Mouse (Mus musculus) heart, postnatal 4 days (tissue): ENCODE measurements around the gene Zc3h6. TPM values are rescaled to one million over a fixed set of nuclear protein-coding genes. Genes with fewer than 3 reads are reported as not detected.
A peak's percentile ranks its signal among the peaks of the same experiment; 100 is the strongest.
"Not testable (repeated sequence)": the region's sequence is repeated elsewhere in the genome, so short reads cannot be mapped to it uniquely, and the experiment has no call there.

Source experiments
- DNase-seq: peaks from one replicate; pipeline ENCODE4 v3.0.0; 2021
- total RNA-seq, 2 experiments: library from RNA; stranded (reverse); gene quantifications; 2 replicates each; pipeline ENCODE4 v1.2.3; 2021

Gene Zc3h6
- 1 to 10 TPM; 3.6 to 5.1 TPM for total RNA-seq

- peak; percentile 99 for DNase-seq
Measured at GRCm38 (mm10) chr2:128966641-128967580, at the start of gene Zc3h6. Zc3h6 (plus strand) TSS chr2:128967402.

GRCm38 (mm10) chr2:128924799-128925198 lies 42.4 kb upstream of the Zc3h6 start:
- no peak for DNase-seq

DNA sequence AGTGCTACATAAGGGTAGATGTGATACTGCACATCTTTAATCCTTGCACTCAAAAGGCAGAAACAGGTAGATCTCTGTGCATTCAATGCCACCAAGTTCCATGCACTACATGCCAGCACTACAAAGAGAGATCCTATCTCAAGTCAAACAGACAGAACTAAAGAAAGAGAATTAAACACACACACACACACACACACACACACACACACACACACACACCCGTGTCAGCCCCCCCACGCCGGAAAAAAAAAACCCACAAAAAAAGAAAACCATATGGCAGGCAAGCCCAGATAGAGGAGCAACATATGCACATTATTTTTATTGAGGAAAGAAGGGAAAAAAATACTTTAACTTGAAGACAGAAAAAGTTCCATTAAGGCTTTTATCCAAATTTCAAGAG lies 38.8 kb upstream of the Zc3h6 start:
- DNase-seq, result no peak

GRCm38 (mm10) chr2:128930704-128931103 lies 36.5 kb upstream of the Zc3h6 start:
- no peak for DNase-seq

DNA sequence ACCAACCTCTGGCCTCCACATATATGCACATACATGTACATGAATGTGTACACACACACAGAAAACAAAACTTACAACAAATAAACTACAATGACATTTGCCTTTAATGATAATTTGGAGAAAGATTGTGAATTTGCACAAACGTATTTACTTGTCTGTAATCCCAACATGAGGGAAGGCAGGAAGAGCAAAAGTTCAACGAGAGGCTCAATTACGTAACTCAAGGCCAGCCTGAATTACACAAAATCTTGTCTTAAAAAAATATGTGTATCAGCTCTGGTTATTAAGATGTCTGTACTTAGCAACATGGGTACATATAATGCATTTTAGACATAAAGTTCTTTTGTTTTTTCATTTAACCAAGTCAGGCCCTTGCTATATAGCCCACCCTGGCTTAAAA lies 30.9 kb upstream of the Zc3h6 start:
- DNase-seq, result no peak

DNA sequence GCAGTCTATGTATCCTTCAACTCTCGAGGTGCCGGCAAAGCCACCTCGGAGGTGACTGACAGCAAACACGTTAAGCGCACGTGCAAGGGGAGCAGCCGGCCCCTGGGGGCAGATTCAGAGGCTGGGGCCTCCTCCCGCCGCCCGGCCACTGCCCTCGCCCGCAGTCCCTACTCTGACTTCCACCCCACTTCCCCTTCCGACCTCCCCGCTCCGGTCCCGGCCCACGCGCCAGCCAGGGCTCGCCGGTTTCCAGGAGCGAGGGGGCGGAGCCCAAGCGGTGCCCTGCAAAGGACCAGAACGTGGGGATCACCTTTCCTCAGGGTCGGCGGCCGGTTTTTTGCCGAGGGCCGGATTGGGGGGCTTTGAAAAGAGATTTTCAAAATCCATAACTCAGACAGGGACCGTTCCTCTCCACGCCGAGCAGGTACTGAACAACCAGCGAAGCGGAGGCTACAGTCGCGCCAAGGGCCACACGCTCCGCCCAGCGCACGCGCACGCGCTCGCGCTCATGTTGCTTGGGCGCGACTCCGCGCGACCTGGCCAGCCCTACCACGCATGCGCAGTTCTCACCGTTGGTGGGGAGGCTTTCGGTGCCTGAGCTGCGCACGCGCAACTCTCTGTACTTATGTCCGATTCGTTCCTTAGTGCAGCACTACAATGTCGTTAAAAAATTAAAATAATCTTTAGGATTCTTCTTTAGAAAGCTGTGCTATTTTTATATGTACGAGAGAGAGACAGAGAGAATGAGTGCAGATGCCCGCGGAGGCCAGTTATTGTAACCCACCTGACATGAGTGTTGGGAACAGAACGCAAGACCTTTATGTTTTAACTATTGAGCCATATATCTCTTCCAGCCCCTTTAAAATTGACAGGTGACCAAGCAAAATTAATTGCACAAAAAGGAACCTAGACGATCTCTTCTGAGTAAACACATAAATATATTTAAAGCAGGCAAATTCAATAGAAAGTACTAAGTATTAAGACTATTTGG lies 23.4 kb upstream of the Zc3h6 start, which contains the start of gene Zc3h8:
Gene Zc3h8, minus strand, starts transcription at position 540 of the 991 bp plus-strand sequence.
- peak; percentile 98 for DNase-seq

- DNase-seq, result peak; percentile 43
Measured at GRCm38 (mm10) chr2:128947962-128948588, 19.1 kb upstream of the Zc3h6 start.

- no peak for DNase-seq
Measured at GRCm38 (mm10) chr2:128954186-128954585, 13.0 kb upstream of the Zc3h6 start.

DNA sequence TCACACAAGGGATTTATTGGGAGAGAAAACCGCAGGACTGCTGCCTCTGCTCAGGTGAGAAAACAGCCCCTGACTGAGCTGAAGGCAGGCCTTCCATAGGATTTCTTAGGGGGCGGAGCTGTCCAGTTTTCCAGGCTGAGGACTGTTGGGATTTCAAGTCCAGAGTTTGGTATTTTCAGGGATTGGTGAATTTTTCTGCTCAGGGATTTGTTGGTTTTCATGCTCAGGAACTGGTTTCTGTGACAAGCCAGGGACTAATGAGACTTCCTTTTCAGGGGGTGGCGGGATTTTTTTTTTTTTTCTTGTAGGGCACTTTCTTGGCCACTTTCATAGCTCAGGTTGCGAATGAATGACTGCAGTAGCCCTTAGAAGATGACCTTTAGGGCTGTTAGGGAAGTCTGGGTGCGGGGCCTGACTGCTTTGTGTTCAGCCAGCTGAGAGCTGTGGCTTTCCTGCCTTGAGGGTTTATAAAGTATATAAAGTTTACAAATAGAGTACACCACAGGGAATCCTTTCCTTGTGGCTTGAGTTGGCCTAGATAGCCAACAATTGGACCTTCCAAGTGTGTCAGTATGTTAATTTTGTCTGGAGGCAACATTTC lies 1.6 kb upstream of the Zc3h6 start:
- DNase-seq, result no peak

- DNase-seq, result no peak
Measured at GRCm38 (mm10) chr2:128966236-128966635, 966 bp upstream of the Zc3h6 start.

- peak; percentile 85 for DNase-seq
Measured at GRCm38 (mm10) chr2:128967661-128968441, 649 bp downstream of the Zc3h6 start, which contains the start of gene Gm10762. Gm10762 (minus strand) TSS chr2:128967725.

DNA sequence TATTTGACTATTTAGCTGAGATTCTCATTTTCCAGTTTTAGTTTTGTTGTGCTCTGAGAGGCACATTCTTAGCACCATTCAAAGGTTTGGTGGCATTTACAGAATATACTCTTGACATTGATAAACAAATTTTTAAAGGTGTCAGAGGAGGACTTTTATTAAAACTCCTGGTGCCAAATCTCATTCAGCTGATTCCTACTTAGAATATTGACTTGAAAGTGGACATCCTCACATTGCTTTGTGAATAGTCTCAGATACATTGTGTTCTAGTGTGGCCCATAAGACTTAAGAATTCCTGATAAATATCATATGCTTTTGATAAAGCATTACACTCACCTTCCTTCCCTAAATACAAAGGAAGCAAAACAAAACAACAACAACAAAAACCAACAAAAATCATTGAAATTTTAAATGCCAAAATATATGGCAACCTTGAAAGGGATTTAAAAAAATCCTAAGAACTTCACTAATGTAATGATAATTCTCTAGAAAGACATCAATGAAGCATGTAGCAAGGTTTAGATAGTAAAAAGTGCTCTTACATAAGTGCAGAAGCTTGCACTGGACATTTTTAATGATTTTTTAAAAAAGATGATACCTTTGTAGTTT lies 1.4 kb downstream of the Zc3h6 start:
- DNase-seq, result no peak

- DNase-seq, result no peak
Measured at GRCm38 (mm10) chr2:128972301-128972700, 5.1 kb downstream of the Zc3h6 start.

DNA sequence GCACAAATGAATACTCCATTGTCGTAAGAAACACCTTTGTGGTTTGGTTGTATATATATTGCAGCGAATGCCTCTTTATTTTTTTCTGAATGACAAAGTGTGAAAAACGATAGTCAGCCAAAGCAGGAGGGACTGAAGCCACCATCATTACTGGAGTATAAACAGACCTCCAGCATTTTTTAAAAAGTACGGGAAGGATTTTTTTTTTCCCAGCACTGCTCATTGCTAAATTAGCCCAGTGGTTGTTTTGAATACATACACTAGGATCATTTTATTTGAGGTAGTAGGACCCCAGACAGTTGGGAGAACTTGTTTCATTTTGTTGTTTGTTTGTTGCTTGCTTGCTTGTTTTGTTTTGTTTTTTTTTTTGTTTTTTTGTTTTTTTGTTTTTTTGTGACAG lies 8.4 kb downstream of the Zc3h6 start:
- DNase-seq, result no peak

GRCm38 (mm10) chr2:128984746-128985145 lies 17.5 kb downstream of the Zc3h6 start:
- no peak for DNase-seq

- DNase-seq, result no peak
Measured at GRCm38 (mm10) chr2:129004872-129005271, 37.7 kb downstream of the Zc3h6 start.

- no peak for DNase-seq
Measured at GRCm38 (mm10) chr2:129006194-129006749, 39.1 kb downstream of the Zc3h6 start.

GRCm38 (mm10) chr2:129008867-129009266 lies 41.7 kb downstream of the Zc3h6 start:
- DNase-seq, result not testable (repeated sequence)

- DNase-seq, result no peak
Measured at GRCm38 (mm10) chr2:129020106-129020505, 52.9 kb downstream of the Zc3h6 start.

GRCm38 (mm10) chr2:129024820-129025219 lies 57.6 kb downstream of the Zc3h6 start:
- no peak for DNase-seq
